Mouse (Mus musculus): ENCODE results near the gene D11Wsu47e. TPM values are rescaled to one million over a fixed set of nuclear protein-coding genes. Genes with fewer than 3 reads are reported as not detected.
"Not testable (repeated sequence)": the region's sequence is repeated elsewhere in the genome, so short reads cannot be mapped to it uniquely, and the experiment has no call there.

D11Wsu47e gene
- 12.9 and 16.4 TPM in 2 replicates for polyA plus RNA-seq (2012; rRNA removed)

GRCm38 (mm10) chr11:113683957-113684706 lies at the start of gene D11Wsu47e, which contains the start of gene Fam104a:
Gene D11Wsu47e, plus strand, starts transcription at chr11:113684412.
Gene Fam104a, minus strand, starts transcription at chr11:113684155.
- DNase-seq (ENCODE audit: extremely low spot score in 1 of 2, low spot score in 1 of 2), result peak; percentile 92 to 97

- DNase-seq (ENCODE audit: extremely low spot score in 1 of 2, low spot score in 1 of 2), result no peak
Measured at GRCm38 (mm10) chr11:113634699-113635121, 49.5 kb upstream of the D11Wsu47e start.

GRCm38 (mm10) chr11:113638680-113639079 lies 45.5 kb upstream of the D11Wsu47e start:
- no peak for DNase-seq (ENCODE audit: extremely low spot score in 1 of 2, low spot score in 1 of 2)

GRCm38 (mm10) chr11:113645181-113645580 lies 39.0 kb upstream of the D11Wsu47e start:
- DNase-seq (ENCODE audit: extremely low spot score in 1 of 2, low spot score in 1 of 2), result no peak

GRCm38 (mm10) chr11:113648152-113648551 lies 36.1 kb upstream of the D11Wsu47e start:
- DNase-seq (ENCODE audit: extremely low spot score in 1 of 2, low spot score in 1 of 2), result peak in 1 of 2 experiments; percentile 89

GRCm38 (mm10) chr11:113648690-113649352 lies 35.4 kb upstream of the D11Wsu47e start, which contains the start of gene Cog1:
Gene Cog1, plus strand, starts transcription at chr11:113649169.
- no peak for DNase-seq (ENCODE audit: extremely low spot score in 1 of 2, low spot score in 1 of 2)

GRCm38 (mm10) chr11:113649353-113650210 lies 34.6 kb upstream of the D11Wsu47e start, which contains the start of gene Slc39a11:
Gene Slc39a11, minus strand, starts transcription at chr11:113650079.
- DNase-seq (ENCODE audit: extremely low spot score in 1 of 2, low spot score in 1 of 2), result no peak

- DNase-seq (ENCODE audit: extremely low spot score in 1 of 2, low spot score in 1 of 2), result no peak
Measured at GRCm38 (mm10) chr11:113651206-113651906, 32.9 kb upstream of the D11Wsu47e start.

GRCm38 (mm10) chr11:113651907-113652273 lies 32.3 kb upstream of the D11Wsu47e start:
- DNase-seq (ENCODE audit: extremely low spot score in 1 of 2, low spot score in 1 of 2), result no peak

GRCm38 (mm10) chr11:113652516-113652915 lies 31.7 kb upstream of the D11Wsu47e start:
- no peak for DNase-seq (ENCODE audit: extremely low spot score in 1 of 2, low spot score in 1 of 2)

- no peak for DNase-seq (ENCODE audit: extremely low spot score in 1 of 2, low spot score in 1 of 2)
Measured at GRCm38 (mm10) chr11:113654105-113654504, 30.1 kb upstream of the D11Wsu47e start.

- DNase-seq (ENCODE audit: extremely low spot score in 1 of 2, low spot score in 1 of 2), result peak in 1 of 2 experiments; percentile 67
Measured at GRCm38 (mm10) chr11:113654561-113655270, 29.5 kb upstream of the D11Wsu47e start.

GRCm38 (mm10) chr11:113656511-113656932 lies 27.7 kb upstream of the D11Wsu47e start:
- no peak for DNase-seq (ENCODE audit: extremely low spot score in 1 of 2, low spot score in 1 of 2)

GRCm38 (mm10) chr11:113657221-113657620 lies 27.0 kb upstream of the D11Wsu47e start:
- no peak for DNase-seq (ENCODE audit: extremely low spot score in 1 of 2, low spot score in 1 of 2)

- no peak for DNase-seq (ENCODE audit: extremely low spot score in 1 of 2, low spot score in 1 of 2)
Measured at GRCm38 (mm10) chr11:113658319-113658718, 25.9 kb upstream of the D11Wsu47e start.

- no peak for DNase-seq (ENCODE audit: extremely low spot score in 1 of 2, low spot score in 1 of 2)
Measured at GRCm38 (mm10) chr11:113658763-113659162, 25.4 kb upstream of the D11Wsu47e start.

- DNase-seq (ENCODE audit: extremely low spot score in 1 of 2, low spot score in 1 of 2), result not testable (repeated sequence)
Measured at GRCm38 (mm10) chr11:113660213-113660612, 24.0 kb upstream of the D11Wsu47e start.

- DNase-seq (ENCODE audit: extremely low spot score in 1 of 2, low spot score in 1 of 2), result no peak
Measured at GRCm38 (mm10) chr11:113660940-113661339, 23.3 kb upstream of the D11Wsu47e start.

GRCm38 (mm10) chr11:113661835-113662351 lies 22.3 kb upstream of the D11Wsu47e start:
- DNase-seq (ENCODE audit: extremely low spot score in 1 of 2, low spot score in 1 of 2), result no peak

Measured in frontal cortex, adult 2 months (tissue).